Mouse (Mus musculus): ENCODE measurements around the gene Dock9. TPM values are rescaled to one million over a fixed set of nuclear protein-coding genes. Genes with fewer than 3 reads are reported as not detected.

Gene Dock9
- polyA plus RNA-seq, 1 experiment from 2014 or later, result 17.0 TPM

DNA sequence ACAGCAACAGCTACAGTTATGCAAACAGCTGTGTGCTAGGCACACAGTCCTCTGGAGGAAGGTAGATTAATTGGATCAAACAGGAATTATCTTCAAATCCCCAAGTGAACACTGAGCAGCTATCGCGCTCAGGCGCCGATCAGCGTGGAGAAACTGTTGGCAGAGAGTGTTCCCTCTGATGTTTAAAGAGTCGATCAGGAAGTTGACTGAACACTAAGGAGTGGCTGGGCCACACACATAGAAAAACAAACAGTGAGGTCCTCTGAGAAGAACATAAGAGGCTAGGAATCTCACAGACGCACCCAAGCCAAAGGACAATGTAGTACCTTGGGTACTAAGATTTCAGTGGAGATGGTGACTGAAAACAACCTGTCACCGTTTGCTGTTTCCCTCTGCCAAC lies 136.7 kb downstream of the Dock9 start:
- peak; percentile 54 for ATAC-seq
- Histone ChIP-seq H3K4me3 (replicated peaks) (no peak overlapping the region), H3K4me2 (replicated peaks) (no peak overlapping the region), H3K4me1 (replicated peaks) (peaks cover 9% of the 10 kb centered on the region), H3K27ac (peak overlapping the region; percentile 59), H3K9ac (no peak overlapping the region), H3K27me3 (replicated peaks) (no peaks in the 10 kb centered on the region), H3K9me3 (no peaks in the 10 kb centered on the region), H3K36me3 (0 out of 2 replicates have a peak, but pooled peaks cover 4% of the 10 kb centered on the region)
- WGBS, result 17% methylated on average over 8 of the region's 8 CpGs

DNA sequence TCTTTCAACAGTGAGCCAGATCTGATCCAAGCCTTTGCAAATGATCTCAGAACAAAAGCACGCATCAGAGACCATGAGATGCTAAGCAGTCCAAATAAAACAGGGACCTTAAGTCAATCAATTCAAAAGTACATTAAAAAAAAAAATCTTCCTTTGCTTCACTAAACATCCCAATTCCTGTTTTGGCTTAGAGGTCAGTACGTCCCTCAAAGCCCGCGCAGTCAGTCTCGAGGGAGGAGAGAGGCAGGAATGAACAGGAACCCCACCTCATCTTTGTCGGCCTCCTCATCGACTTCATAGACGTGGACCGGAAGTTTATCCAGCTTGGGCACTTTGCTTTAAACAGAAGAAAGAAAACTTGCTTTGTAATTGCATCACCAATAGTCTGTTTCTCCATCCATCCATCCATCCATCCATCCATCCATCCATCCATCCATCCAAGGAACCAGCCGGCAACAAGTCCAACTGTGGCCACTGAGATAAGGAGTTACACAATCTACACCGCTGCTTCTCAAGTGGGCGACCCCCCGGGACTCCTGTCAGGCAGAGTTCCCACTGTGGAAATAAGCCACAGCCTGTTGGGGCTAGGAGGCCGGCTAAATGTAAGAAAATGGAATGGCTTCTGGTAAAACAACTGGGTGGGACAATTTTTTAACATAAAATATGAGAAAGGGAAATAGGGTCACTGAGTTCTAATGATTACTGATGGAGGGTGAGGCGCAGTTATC lies 137.3 kb downstream of the Dock9 start:
- 75% methylated on average over 15 of the region's 15 CpGs for WGBS
- Histone ChIP-seq H3K27me3 (replicated peaks) (no peaks in the 10 kb centered on the region), H3K4me2 (replicated peaks) (no peak overlapping the region), H3K4me1 (replicated peaks) (peaks cover 9% of the 10 kb centered on the region), H3K27ac (peak overlapping the region; percentile 59; the same call in 1 of the 2 replicates), H3K9ac (no peak overlapping the region), H3K4me3 (replicated peaks) (no peak overlapping the region), H3K36me3 (0 out of 2 replicates have a peak, but pooled peaks cover 7% of the 10 kb centered on the region), H3K9me3 (no peaks in the 10 kb centered on the region)
- no peak for ATAC-seq

DNA sequence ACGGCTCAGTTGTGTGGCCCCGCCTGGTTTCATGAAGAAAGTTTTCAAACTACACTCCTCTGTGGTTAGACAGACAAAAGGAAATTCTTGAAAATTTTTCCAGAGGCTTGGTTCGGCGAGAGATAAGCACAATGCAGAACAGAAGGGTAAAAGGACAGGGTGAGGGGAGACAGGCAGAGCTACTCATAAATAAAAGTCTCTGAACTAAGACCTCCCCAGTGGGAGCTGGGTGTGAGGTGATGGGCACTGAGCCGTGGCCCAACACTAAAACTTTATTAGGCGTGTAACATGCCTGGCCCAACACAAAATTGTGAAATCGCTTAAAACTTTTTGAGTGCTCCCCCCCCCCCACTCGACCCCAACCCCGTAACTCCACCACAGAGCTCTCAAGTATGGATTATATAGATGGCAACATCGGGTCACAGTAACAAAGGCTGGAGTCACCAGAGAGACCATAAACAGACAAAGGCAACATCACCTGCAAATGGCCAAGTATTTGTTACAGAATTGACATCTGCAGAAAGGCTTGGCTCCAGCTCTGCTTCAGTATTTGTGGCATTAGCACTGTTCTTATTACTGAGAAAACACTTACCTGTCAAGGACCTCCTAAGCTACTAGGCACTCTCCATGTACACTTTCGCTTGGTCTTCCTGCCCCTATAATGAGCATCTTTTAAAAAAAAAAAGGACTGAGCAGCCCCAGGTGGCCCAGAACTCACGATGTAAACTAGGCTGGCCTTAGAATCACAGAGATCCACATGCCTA lies 138.4 kb downstream of the Dock9 start:
- 74% methylated on average over 12 of the region's 12 CpGs for WGBS
- H3K9me3 ChIP-seq, result no peaks in the 10 kb centered on the region
- H3K4me1 ChIP-seq (replicated peaks), result peaks cover 16% of the 10 kb centered on the region
- H3K9ac ChIP-seq, result no peak overlapping the region
- H3K27me3 ChIP-seq (replicated peaks), result no peaks in the 10 kb centered on the region
- H3K4me3 ChIP-seq (replicated peaks), result no peak overlapping the region
- no peak for ATAC-seq
- 0 out of 2 replicates have a peak, but pooled peaks cover 8% of the 10 kb centered on the region for H3K36me3 ChIP-seq
- H3K27ac ChIP-seq, result no peak overlapping the region
- no peak overlapping the region for H3K4me2 ChIP-seq (replicated peaks)

DNA sequence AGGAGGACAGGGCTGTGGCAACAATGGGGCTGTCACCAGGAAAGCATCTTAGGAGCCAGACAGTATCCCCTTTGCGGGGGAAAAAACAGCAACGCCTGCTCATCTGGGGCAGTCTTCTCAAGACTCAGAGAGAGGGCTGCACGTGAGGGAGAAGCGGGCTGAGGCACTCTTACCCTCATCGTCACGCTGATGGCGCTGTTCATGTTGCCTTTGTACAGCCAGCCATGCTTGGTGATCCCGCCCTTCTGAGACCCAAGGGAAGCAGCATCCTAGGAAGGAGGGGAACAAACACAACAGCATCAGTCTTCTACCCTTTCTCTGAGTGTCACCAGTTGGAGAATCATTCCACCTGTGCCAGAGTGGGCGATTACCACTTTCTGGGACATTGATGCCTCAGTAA lies 139.1 kb downstream of the Dock9 start:
- 92% methylated on average over 9 of the region's 9 CpGs for WGBS
- peaks cover 20% of the 10 kb centered on the region for H3K4me1 ChIP-seq (replicated peaks)
- no peak for ATAC-seq

DNA sequence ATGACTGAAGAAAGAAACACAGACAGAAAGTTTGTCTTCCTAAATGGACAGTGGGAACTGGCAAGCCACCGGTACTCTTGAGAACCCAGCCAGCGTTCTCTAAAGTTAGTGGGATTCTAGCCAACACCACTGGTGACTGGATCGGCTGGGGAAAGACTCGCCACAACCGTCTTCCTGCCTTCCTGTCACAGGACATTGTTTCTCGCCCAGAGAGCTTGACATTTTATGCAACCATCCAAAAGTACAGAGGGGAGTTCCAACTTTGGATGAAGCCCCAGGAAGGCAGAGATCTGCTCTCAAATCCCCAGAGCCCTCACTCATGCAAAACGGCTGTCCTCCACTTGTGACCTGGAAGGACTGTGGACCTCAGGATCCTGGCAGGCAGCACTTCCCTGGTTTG lies 140.0 kb downstream of the Dock9 start:
- no peak overlapping the region for H3K27ac ChIP-seq
- H3K9ac ChIP-seq, result no peak overlapping the region
- H3K4me3 ChIP-seq (replicated peaks), result no peak overlapping the region
- 0 out of 2 replicates have a peak, but pooled peaks cover 8% of the 10 kb centered on the region for H3K36me3 ChIP-seq
- H3K27me3 ChIP-seq (replicated peaks), result no peaks in the 10 kb centered on the region
- WGBS, result 66% methylated on average over 7 of the region's 7 CpGs
- no peak for ATAC-seq
- no peaks in the 10 kb centered on the region for H3K9me3 ChIP-seq
- peaks cover 27% of the 10 kb centered on the region for H3K4me1 ChIP-seq (replicated peaks)
- no peak overlapping the region for H3K4me2 ChIP-seq (replicated peaks)

More for the DNA sequence above, 139.1 kb downstream of the Dock9 start:
- H3K9ac ChIP-seq, result no peak overlapping the region
- H3K4me3 ChIP-seq (replicated peaks), result no peak overlapping the region
- H3K27me3 ChIP-seq (replicated peaks), result no peaks in the 10 kb centered on the region
- 0 out of 2 replicates have a peak, but pooled peaks cover 8% of the 10 kb centered on the region for H3K36me3 ChIP-seq
- H3K27ac ChIP-seq, result no peak overlapping the region
- no peak overlapping the region for H3K4me2 ChIP-seq (replicated peaks)
- no peaks in the 10 kb centered on the region for H3K9me3 ChIP-seq

DNA sequence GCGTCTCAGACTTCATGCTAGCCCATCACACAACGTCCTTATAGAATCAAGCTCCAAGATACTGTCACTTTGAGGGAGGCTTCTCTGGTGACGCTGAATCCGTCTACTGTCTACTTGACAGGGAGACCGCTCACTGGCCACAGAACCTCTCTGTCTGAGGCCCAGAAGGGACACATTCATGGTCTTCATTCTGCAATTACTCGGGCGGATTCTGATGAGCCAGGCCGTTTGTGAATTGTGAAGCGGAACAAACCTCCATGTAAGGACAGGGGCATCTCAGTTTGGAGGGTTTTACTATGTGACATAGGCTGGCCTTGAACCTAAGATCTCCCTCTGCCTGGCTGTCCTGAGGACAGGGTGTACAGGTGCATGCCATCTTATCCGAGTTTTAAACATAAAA lies 140.7 kb downstream of the Dock9 start:
- Histone ChIP-seq H3K9me3 (no peaks in the 10 kb centered on the region), H3K4me1 (replicated peaks) (peaks cover 27% of the 10 kb centered on the region), H3K4me2 (replicated peaks) (no peak overlapping the region), H3K9ac (no peak overlapping the region), H3K27me3 (replicated peaks) (no peaks in the 10 kb centered on the region), H3K27ac (no peak overlapping the region), H3K36me3 (0 out of 2 replicates have a peak, but pooled peaks cover 8% of the 10 kb centered on the region), H3K4me3 (replicated peaks) (no peak overlapping the region)
- no peak for ATAC-seq
- WGBS, result 92% methylated on average over 10 of the region's 10 CpGs

DNA sequence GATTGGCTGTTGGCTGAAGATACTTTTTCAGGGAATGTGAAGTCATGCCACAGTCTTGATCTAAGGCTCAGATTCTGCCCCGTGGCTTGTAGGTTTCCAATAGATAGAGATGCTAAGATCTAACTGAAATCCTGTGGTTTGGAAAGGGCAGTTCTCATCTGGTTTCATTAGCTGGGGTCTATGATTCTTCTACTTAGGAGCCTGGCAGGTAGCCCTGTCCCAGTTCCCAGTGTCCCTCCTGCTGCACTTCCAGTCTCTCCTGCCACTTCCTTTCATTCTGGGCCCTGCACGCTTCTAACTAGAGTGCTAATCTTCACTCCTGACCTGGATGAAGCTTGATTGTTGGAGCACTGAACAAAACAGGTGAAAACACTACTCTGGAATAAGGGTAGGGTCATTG lies 142.7 kb downstream of the Dock9 start:
- Histone ChIP-seq H3K4me1 (replicated peaks) (peaks cover 18% of the 10 kb centered on the region), H3K27me3 (replicated peaks) (no peaks in the 10 kb centered on the region), H3K9ac (no peak overlapping the region), H3K27ac (peak overlapping the region; percentile 66), H3K4me3 (replicated peaks) (no peak overlapping the region), H3K9me3 (no peaks in the 10 kb centered on the region), H3K4me2 (replicated peaks) (no peak overlapping the region), H3K36me3 (peaks cover 12% of the 10 kb centered on the region; the same call in 1 of the 2 replicates)
- WGBS, result 58% methylated on average over 2 of the region's 2 CpGs
- ATAC-seq, result no peak

DNA sequence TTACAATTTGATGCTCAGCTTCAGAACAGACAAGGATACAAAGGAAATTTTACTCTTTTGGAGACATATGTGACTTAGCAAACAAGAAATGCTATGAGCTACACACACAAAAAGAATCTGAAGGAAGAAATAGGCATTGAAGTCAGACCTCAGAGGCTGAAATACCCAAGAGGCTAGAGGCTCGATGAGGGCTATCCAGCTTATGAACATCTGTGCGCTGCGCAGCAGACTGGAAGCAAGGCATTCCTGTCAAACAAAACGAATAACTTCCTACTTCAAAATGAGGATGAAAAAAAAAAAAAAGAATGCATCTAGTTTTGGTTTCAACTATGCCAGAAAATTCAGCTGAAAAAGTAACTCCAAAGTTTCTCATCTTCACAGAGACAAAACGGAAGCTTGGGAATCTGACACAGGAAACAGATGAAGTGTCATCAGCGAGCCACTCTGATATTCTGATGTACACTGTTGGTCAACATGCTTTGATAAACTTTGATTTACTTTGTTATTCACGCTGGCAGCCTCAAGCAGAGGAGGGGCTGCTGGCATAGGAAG lies 143.1 kb downstream of the Dock9 start:
- Histone ChIP-seq H3K27me3 (replicated peaks) (no peaks in the 10 kb centered on the region), H3K36me3 (peaks cover 12% of the 10 kb centered on the region; the same call in 1 of the 2 replicates), H3K4me2 (replicated peaks) (no peak overlapping the region), H3K4me1 (replicated peaks) (peaks cover 18% of the 10 kb centered on the region), H3K9me3 (no peaks in the 10 kb centered on the region), H3K4me3 (replicated peaks) (no peak overlapping the region), H3K27ac (peak overlapping the region; percentile 66), H3K9ac (no peak overlapping the region)
- WGBS, result 37% methylated on average over 7 of the region's 7 CpGs
- ATAC-seq, result no peak

DNA sequence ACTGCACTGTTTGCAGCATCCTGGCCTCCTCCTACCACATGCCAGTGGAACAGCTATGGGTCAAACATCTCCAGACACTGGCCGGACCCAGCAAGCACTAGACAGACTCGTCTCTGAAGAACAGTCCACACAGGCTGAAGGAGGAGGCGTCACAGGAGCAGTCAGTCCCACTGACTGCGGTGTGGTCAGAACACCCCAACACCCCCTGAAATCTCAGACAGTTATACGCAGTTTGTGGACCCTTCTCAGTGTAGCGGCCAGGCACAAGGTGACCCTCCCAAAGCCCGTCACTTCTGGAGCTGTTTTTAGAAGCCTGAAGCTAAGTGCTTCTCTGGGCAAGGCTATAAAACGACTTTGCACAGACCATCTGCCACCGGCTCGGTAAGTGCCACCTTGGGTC lies 143.9 kb downstream of the Dock9 start:
- H3K4me3 ChIP-seq (replicated peaks), result no peak overlapping the region
- H3K36me3 ChIP-seq, result peaks cover 12% of the 10 kb centered on the region; the same call in 1 of the 2 replicates
- H3K4me1 ChIP-seq (replicated peaks), result peaks cover 21% of the 10 kb centered on the region

DNA sequence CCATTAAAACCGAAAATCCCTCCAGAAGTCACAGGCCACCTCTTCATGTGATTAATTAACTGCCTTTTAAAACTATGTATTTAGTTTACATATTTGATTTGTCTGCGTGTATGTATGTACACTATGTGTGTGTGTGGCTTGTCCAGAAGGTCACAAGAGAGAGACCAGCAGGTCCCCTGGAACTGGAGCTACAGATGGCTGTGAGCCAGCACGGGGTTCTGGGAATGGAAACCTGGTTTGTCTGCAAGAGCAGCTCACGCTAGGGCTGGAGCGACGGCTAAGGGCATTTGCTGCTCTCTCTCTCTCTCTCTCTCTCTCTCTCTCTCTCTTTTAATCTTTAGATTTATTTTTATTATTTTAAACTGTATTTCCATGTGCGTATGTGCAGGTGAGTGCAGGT lies 144.4 kb downstream of the Dock9 start:
- Histone ChIP-seq H3K4me2 (replicated peaks) (no peak overlapping the region), H3K9ac (no peak overlapping the region), H3K9me3 (no peaks in the 10 kb centered on the region), H3K4me1 (replicated peaks) (peaks cover 23% of the 10 kb centered on the region), H3K27me3 (replicated peaks) (no peaks in the 10 kb centered on the region), H3K27ac (no peak overlapping the region), H3K36me3 (peaks cover 12% of the 10 kb centered on the region; the same call in 1 of the 2 replicates), H3K4me3 (replicated peaks) (no peak overlapping the region)
- ATAC-seq, result peak; percentile 61; the same call in 1 of the 2 replicates
- WGBS, result 63% methylated on average over 7 of the region's 7 CpGs

More for the DNA sequence above, 143.9 kb downstream of the Dock9 start:
- H3K9me3 ChIP-seq, result no peaks in the 10 kb centered on the region
- ATAC-seq, result no peak
- H3K27me3 ChIP-seq (replicated peaks), result no peaks in the 10 kb centered on the region
- whole genome bisulfite sequencing, result 63% methylated on average over 10 of the region's 10 CpGs
- peak overlapping the region; percentile 45 for H3K27ac ChIP-seq
- H3K9ac ChIP-seq, result no peak overlapping the region
- no peak overlapping the region for H3K4me2 ChIP-seq (replicated peaks)

DNA sequence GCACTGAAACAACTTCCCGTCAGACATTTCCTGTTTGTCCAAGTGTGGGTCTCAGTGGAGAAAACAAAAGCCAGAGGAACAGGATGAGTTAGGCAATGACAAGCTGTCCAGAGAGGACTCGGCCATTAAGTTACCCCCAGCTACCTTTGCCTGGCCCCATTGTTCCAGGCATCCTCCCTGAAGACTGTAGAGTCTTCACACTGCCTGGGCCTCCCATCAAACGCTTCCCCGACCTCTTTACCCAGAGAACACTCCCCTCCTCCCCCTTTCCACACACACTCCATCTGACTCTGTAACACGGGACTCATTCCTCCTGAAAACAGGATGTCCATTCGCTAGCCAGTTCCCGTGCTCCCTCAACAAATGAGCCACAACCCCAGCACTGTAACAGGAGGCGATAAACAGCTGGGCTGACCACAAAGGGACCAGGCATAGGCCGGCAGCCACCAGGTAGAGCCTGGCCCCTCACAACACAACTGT lies 149.0 kb downstream of the Dock9 start:
- H3K9me3 ChIP-seq, result no peaks in the 10 kb centered on the region
- H3K4me2 ChIP-seq (replicated peaks), result no peak overlapping the region
- peaks cover 7% of the 10 kb centered on the region; the same call in 1 of the 2 replicates for H3K36me3 ChIP-seq
- H3K9ac ChIP-seq, result no peak overlapping the region
- H3K27ac ChIP-seq, result peak overlapping the region; percentile 42; the same call in 1 of the 2 replicates
- no peak overlapping the region for H3K4me3 ChIP-seq (replicated peaks)
- ATAC-seq, result peak; percentile 64; the same call in 1 of the 2 replicates
- H3K4me1 ChIP-seq (replicated peaks), result peaks cover 13% of the 10 kb centered on the region
- H3K27me3 ChIP-seq (replicated peaks), result no peaks in the 10 kb centered on the region
- 41% methylated on average over 9 of the region's 9 CpGs for WGBS

DNA sequence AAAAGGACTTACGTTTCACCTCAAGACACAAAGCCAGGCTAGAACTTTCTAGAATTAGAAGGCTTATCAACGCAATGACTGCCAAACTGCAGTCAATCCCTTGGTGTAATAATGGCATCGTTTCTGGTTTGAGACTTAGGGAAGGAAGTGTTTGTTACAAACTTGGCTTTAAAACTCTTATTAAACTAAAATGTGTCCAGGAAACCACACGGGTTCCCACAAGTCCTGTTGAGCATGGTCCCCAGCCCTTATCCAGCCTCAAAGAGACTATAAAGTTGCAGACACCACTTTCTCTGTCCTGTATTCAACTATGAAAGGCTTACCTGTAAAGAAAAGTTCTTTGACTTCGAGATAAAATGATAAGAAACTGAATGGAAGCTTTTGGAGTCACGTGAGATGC lies 149.9 kb downstream of the Dock9 start:
- Histone ChIP-seq H3K9me3 (no peaks in the 10 kb centered on the region), H3K4me1 (replicated peaks) (peaks cover 5% of the 10 kb centered on the region; the same call in 1 of the 2 replicates), H3K27me3 (replicated peaks) (no peaks in the 10 kb centered on the region), H3K4me3 (replicated peaks) (no peak overlapping the region), H3K9ac (no peak overlapping the region), H3K27ac (peak overlapping the region; percentile 42; the same call in 1 of the 2 replicates), H3K4me2 (replicated peaks) (no peak overlapping the region), H3K36me3 (peaks cover 10% of the 10 kb centered on the region; the same call in 1 of the 2 replicates)
- WGBS, result 82% methylated on average over 6 of the region's 6 CpGs
- ATAC-seq, result no peak

All from intestine, embryonic 15.5 days (tissue).